Mouse (Mus musculus) bone marrow macrophage, adult 2 months (primary cell): ENCODE data around the gene G6pc.

Source experiments
- CTCF ChIP-seq: IDR thresholded peaks from 2 replicates; pipeline ENCODE4 v1.5.1; 2012; ENCODE audit warnings: low read depth, mild to moderate bottlenecking, low read length, moderate library complexity
- POLR2A ChIP-seq: IDR thresholded peaks from 2 replicates; pipeline ENCODE4 v1.6.1; 2012; ENCODE audit warnings: mild to moderate bottlenecking, low read depth, low read length, borderline replicate concordance

GRCm38 (mm10) chr11:101326147-101326546 lies 41.2 kb upstream of the G6pc start:
- no peak for TF ChIP-seq CTCF
- no peak for TF ChIP-seq POLR2A
